Mouse (Mus musculus): ENCODE results near the gene Tm9sf1. TPM values are rescaled to one million over a fixed set of nuclear protein-coding genes. Genes with fewer than 3 reads are reported as not detected.

The Tm9sf1 gene
- polyA plus RNA-seq, 1 experiment from 2014 or later: 92.0 TPM

- H3K9me3 ChIP-seq (replicated peaks): no peaks in the 10 kb centered on the region
- H3K36me3 ChIP-seq: peaks cover 10% of the 10 kb centered on the region
- WGBS: 49% methylated on average over 22 of the region's 22 CpGs
- H3K4me1 ChIP-seq: peaks cover 21% of the 10 kb centered on the region
- peaks cover 9% of the 10 kb centered on the region; the same call in 1 of the 2 replicates for H3K27me3 ChIP-seq (ENCODE audit: low read depth, poor library complexity, severe bottlenecking)
- no peak for DNase-seq (ENCODE audit: low spot score)
- peak overlapping the region; percentile 46; the same call in 1 of the 2 replicates for H3K27ac ChIP-seq
- peak overlapping the region; percentile 39 for H3K4me3 ChIP-seq
These were observed 25.0 kb downstream of the Tm9sf1 start for GRCm38 (mm10) chr14:55618486-55619195.

GRCm38 (mm10) chr14:55617822-55618221 is 25.8 kb downstream of the Tm9sf1 start, which contains the start of gene Rec8:
TSS of gene Rec8 (plus strand) at chr14:55618037.
- no peaks in the 10 kb centered on the region for H3K9me3 ChIP-seq (replicated peaks)
- 21% methylated on average over 21 of the region's 21 CpGs for WGBS
- H3K27me3 ChIP-seq (ENCODE audit: low read depth, poor library complexity, severe bottlenecking): peaks cover 9% of the 10 kb centered on the region; the same call in 1 of the 2 replicates
- peak within 1 kb of the TSS; percentile 39 for H3K4me3 ChIP-seq
- peaks cover 21% of the 10 kb centered on the region for H3K4me1 ChIP-seq
- peak within 1 kb of the TSS; percentile 46; the same call in 1 of the 2 replicates for H3K27ac ChIP-seq
- peak; percentile 66 for DNase-seq (ENCODE audit: low spot score)
- H3K36me3 ChIP-seq: 0 out of 2 replicates have a peak, but pooled peaks cover 3% of the 10 kb centered on the region

GRCm38 (mm10) chr14:55616844-55617243 is 26.8 kb downstream of the Tm9sf1 start:
- H3K4me1 ChIP-seq: peaks cover 21% of the 10 kb centered on the region
- H3K36me3 ChIP-seq: no peaks in the 10 kb centered on the region
- no peaks in the 10 kb centered on the region for H3K9me3 ChIP-seq (replicated peaks)
- peaks cover 9% of the 10 kb centered on the region; the same call in 1 of the 2 replicates for H3K27me3 ChIP-seq (ENCODE audit: low read depth, poor library complexity, severe bottlenecking)
- WGBS: 83% methylated on average over 2 of the region's 2 CpGs
- DNase-seq (ENCODE audit: low spot score): no peak
- no peak overlapping the region for H3K4me3 ChIP-seq
- H3K27ac ChIP-seq: no peak overlapping the region

- Histone ChIP-seq H3K36me3 (no peaks in the 10 kb centered on the region), H3K4me1 (peaks cover 21% of the 10 kb centered on the region), H3K9me3 (replicated peaks) (no peaks in the 10 kb centered on the region), H3K27me3 (ENCODE audit: low read depth, poor library complexity, severe bottlenecking) (peaks cover 9% of the 10 kb centered on the region; the same call in 1 of the 2 replicates), H3K4me3 (no peak overlapping the region), H3K27ac (no peak overlapping the region)
- 59% methylated on average over 2 of the region's 2 CpGs for WGBS
- DNase-seq (ENCODE audit: low spot score): no peak
These were observed 27.7 kb downstream of the Tm9sf1 start for GRCm38 (mm10) chr14:55615876-55616275.

GRCm38 (mm10) chr14:55614565-55615178 is 28.9 kb downstream of the Tm9sf1 start:
- Histone ChIP-seq H3K4me1 (peaks cover 21% of the 10 kb centered on the region), H3K27me3 (ENCODE audit: low read depth, poor library complexity, severe bottlenecking) (peaks cover 8% of the 10 kb centered on the region; the same call in 1 of the 2 replicates), H3K27ac (no peak overlapping the region), H3K9me3 (replicated peaks) (no peaks in the 10 kb centered on the region), H3K4me3 (no peak overlapping the region), H3K36me3 (peaks cover 7% of the 10 kb centered on the region)
- 81% methylated on average over 7 of the region's 7 CpGs for WGBS
- no peak for DNase-seq (ENCODE audit: low spot score)

GRCm38 (mm10) chr14:55613346-55613745 is 30.3 kb downstream of the Tm9sf1 start:
- H3K27me3 ChIP-seq (ENCODE audit: low read depth, poor library complexity, severe bottlenecking): no peaks in the 10 kb centered on the region
- H3K27ac ChIP-seq: no peak overlapping the region
- WGBS: 79% methylated on average over 6 of the region's 6 CpGs
- no peaks in the 10 kb centered on the region for H3K9me3 ChIP-seq (replicated peaks)
- H3K4me3 ChIP-seq: no peak overlapping the region
- no peak for DNase-seq (ENCODE audit: low spot score)
- peaks cover 21% of the 10 kb centered on the region for H3K36me3 ChIP-seq
- H3K4me1 ChIP-seq: peaks cover 13% of the 10 kb centered on the region

GRCm38 (mm10) chr14:55608339-55608738 is 35.3 kb downstream of the Tm9sf1 start:
- WGBS: 96% methylated on average over 6 of the region's 6 CpGs
- H3K9me3 ChIP-seq (replicated peaks): no peaks in the 10 kb centered on the region
- no peaks in the 10 kb centered on the region for H3K27me3 ChIP-seq (ENCODE audit: low read depth, poor library complexity, severe bottlenecking)
- no peak overlapping the region for H3K27ac ChIP-seq
- H3K36me3 ChIP-seq: peaks cover 56% of the 10 kb centered on the region
- H3K4me3 ChIP-seq: no peak overlapping the region
- no peak for DNase-seq (ENCODE audit: low spot score)
- peaks cover 10% of the 10 kb centered on the region for H3K4me1 ChIP-seq

GRCm38 (mm10) chr14:55605743-55606459 is 37.7 kb downstream of the Tm9sf1 start:
- no peaks in the 10 kb centered on the region for H3K27me3 ChIP-seq (ENCODE audit: low read depth, poor library complexity, severe bottlenecking)
- 94% methylated on average over 16 of the region's 16 CpGs for WGBS
- H3K4me3 ChIP-seq: no peak overlapping the region
- H3K36me3 ChIP-seq: peaks cover 80% of the 10 kb centered on the region
- no peak overlapping the region for H3K27ac ChIP-seq
- DNase-seq (ENCODE audit: low spot score): no peak
- H3K9me3 ChIP-seq (replicated peaks): no peaks in the 10 kb centered on the region
- H3K4me1 ChIP-seq: peaks cover 11% of the 10 kb centered on the region

GRCm38 (mm10) chr14:55604823-55605222 is 38.8 kb downstream of the Tm9sf1 start:
- no peak for DNase-seq (ENCODE audit: low spot score)
- Histone ChIP-seq H3K27ac (no peak overlapping the region), H3K4me3 (no peak overlapping the region), H3K27me3 (ENCODE audit: low read depth, poor library complexity, severe bottlenecking) (no peaks in the 10 kb centered on the region), H3K36me3 (peaks cover 85% of the 10 kb centered on the region), H3K4me1 (peaks cover 11% of the 10 kb centered on the region), H3K9me3 (replicated peaks) (no peaks in the 10 kb centered on the region)
- 94% methylated on average over 11 of the region's 11 CpGs for WGBS

- Histone ChIP-seq H3K4me1 (peaks cover 11% of the 10 kb centered on the region), H3K27ac (peak overlapping the region; percentile 81), H3K4me3 (peak overlapping the region; percentile 40), H3K27me3 (ENCODE audit: low read depth, poor library complexity, severe bottlenecking) (no peaks in the 10 kb centered on the region), H3K9me3 (replicated peaks) (no peaks in the 10 kb centered on the region), H3K36me3 (peaks cover 85% of the 10 kb centered on the region)
- 14% methylated on average over 19 of the region's 19 CpGs for WGBS
- DNase-seq (ENCODE audit: low spot score): peak; percentile 85
These were observed 39.7 kb downstream of the Tm9sf1 start for GRCm38 (mm10) chr14:55603633-55604576.

GRCm38 (mm10) chr14:55603271-55603632 is 40.4 kb downstream of the Tm9sf1 start, which contains the start of gene Irf9:
TSS of gene Irf9 (plus strand) at chr14:55603571.
- H3K36me3 ChIP-seq: peaks cover 85% of the 10 kb centered on the region
- H3K4me1 ChIP-seq: peaks cover 11% of the 10 kb centered on the region
- no peaks in the 10 kb centered on the region for H3K9me3 ChIP-seq (replicated peaks)
- H3K27ac ChIP-seq: peak within 1 kb of the TSS; percentile 81
- no peaks in the 10 kb centered on the region for H3K27me3 ChIP-seq (ENCODE audit: low read depth, poor library complexity, severe bottlenecking)
- no peak for DNase-seq (ENCODE audit: low spot score)
- 88% methylated on average over 7 of the region's 7 CpGs for WGBS
- peak within 1 kb of the TSS; percentile 40 for H3K4me3 ChIP-seq
